Comparison of ENCODE assay signal across 10 mouse cellular contexts in the genomic region with DNA sequence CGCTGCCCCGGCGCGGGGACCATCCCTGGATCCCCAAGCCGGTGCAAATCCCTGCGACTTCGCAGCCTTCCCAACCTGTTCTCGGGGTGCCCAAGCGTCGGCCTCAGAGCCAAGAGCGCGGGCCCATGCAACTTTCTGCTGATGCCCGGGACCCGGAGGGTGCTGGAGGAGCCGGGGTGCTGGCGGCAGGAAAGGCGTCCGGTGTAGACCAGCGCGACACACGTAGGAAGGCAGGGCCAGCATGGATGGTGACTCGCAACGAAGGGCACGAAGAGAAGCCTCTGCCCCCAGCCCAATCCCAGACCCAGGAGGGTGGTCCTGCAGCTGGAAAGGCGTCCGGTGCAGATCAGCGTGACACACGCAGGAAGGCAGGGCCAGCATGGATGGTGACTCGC. TPM values are rescaled to one million over a fixed set of nuclear protein-coding genes. Genes with fewer than 3 reads are reported as not detected.
A peak's percentile ranks its signal among the peaks of the same experiment; 100 is the strongest.
DNase-seq lines count a peak whose midpoint lies in the region; ATAC-seq and TF ChIP-seq lines count a peak whose summit lies in the region.
"Had no signal": no experiment of that assay in that cellular context is flagged by ENCODE, and none has a peak within 500 bp of the region (broad histone marks: within the 10 kb centered on the region; RNA-seq: fewer than 3 reads in every experiment).

No protein-coding gene starts in this region.

- H3K27ac ChIP-seq in gastrocnemius, adult 2 months = peak overlapping the region; percentile 74
- H3K27ac ChIP-seq in liver, embryonic 12.5 days = no peak overlapping the region
- H3K27ac ChIP-seq in stomach, postnatal 0 days (replicated peaks) = no peak overlapping the region

- H3K9ac ChIP-seq in liver, embryonic 12.5 days = no peak overlapping the region
- peak overlapping the region; percentile 41 for H3K9ac ChIP-seq in stomach, postnatal 0 days (ENCODE audit: low read length)

- peaks cover 12% of the 10 kb centered on the region for H3K4me1 ChIP-seq in liver, embryonic 12.5 days
- peaks cover 2% of the 10 kb centered on the region; the same call in 1 of the 2 replicates for H3K4me1 ChIP-seq in stomach, postnatal 0 days (replicated peaks; ENCODE audit: control insufficient read depth, insufficient read depth)

- intact Hi-C loops in gastrocnemius, adult 2 months (cut with DNase I) = no loop called here
- intact Hi-C loops in gastrocnemius, postnatal 14 days (cut with DNase I; ENCODE audit: low total_unique reads) = no loop called here

- no peak for ATAC-seq in liver, embryonic 12.5 days
- ATAC-seq in stomach, postnatal 0 days (ENCODE audit: low FRiP score, low TSS enrichment) = peak; percentile 60
- ATAC-seq in monocyte, adult 5-6 weeks (replicated peaks; ENCODE audit: insufficient number of reproducible peaks, low FRiP score, low TSS enrichment, poor library complexity, severe bottlenecking) = no peak

- TF ChIP-seq EP300 in stomach, postnatal 0 days (optimal IDR thresholded peaks at IDR 0.05) = no peak

- no peaks in the 10 kb centered on the region for H3K9me3 ChIP-seq in liver, embryonic 12.5 days (replicated peaks)
- H3K9me3 ChIP-seq in stomach, postnatal 0 days (ENCODE audit: control insufficient read depth, low read length) = no peaks in the 10 kb centered on the region

- H3K36me3 ChIP-seq in liver, embryonic 12.5 days = no peaks in the 10 kb centered on the region
- H3K36me3 ChIP-seq in stomach, postnatal 0 days (ENCODE audit: control insufficient read depth, insufficient read depth, low read length) = no peaks in the 10 kb centered on the region

- H3K4me3 ChIP-seq in gastrocnemius, adult 2 months = peak overlapping the region; percentile 82
- peak overlapping the region; percentile 39 for H3K4me3 ChIP-seq in liver, embryonic 12.5 days
- peak overlapping the region; percentile 49 for H3K4me3 ChIP-seq in stomach, postnatal 0 days (ENCODE audit: low read depth, low read length)

- H3K27me3 ChIP-seq in liver, embryonic 12.5 days (replicated peaks) = peaks cover 86% of the 10 kb centered on the region
- H3K27me3 ChIP-seq in stomach, postnatal 0 days (ENCODE audit: control insufficient read depth, insufficient read depth, low read length) = peaks cover 3% of the 10 kb centered on the region; the same call in 1 of the 2 replicates

- no peak for TF ChIP-seq CTCF in gastrocnemius, adult 2 months (IDR thresholded peaks at IDR 0.05)
- no peak for TF ChIP-seq CTCF in stomach, postnatal 0 days (IDR thresholded peaks at IDR 0.05; ENCODE audit: low read depth)

- 2% methylated on average over 29 of the region's 29 CpGs for WGBS in liver, embryonic 12.5 days (ENCODE audit: insufficient replicate concordance)
- under 1% methylated on average over 29 of the region's 29 CpGs for WGBS in stomach, postnatal 0 days

- no peak for DNase-seq in gastrocnemius, adult 2 months
- no peak for DNase-seq in gastrocnemius, postnatal 14 days
- peak; percentile 15 for DNase-seq in thymus, postnatal 4 days
- no peak for DNase-seq in thymus, postnatal 25 days
- DNase-seq in stomach, postnatal 0 days (ENCODE audit: low spot score) = no peak
- no peak for DNase-seq in cerebellum, adult 11 months

- H3K4me2 ChIP-seq in liver, embryonic 12.5 days = peak overlapping the region; percentile 61
- peak overlapping the region; percentile 65 for H3K4me2 ChIP-seq in stomach, postnatal 0 days (replicated peaks; ENCODE audit: low read depth)

RNA-seq across cellular contexts. Expression of a gene that starts 1.3 kb away (rescaled TPM):
- total RNA-seq in gastrocnemius, adult 2 months (2021) = 1 to 10 TPM; 2.6 to 5.2 TPM
- total RNA-seq in gastrocnemius, postnatal 14 days (2021) = 1 to 10 TPM; 3.9 to 6.6 TPM
- polyA plus RNA-seq in liver, embryonic 12.5 days (2016; fragmentation: Nextera tagmentation; extraction: Ambion mirVana) = 0.13 and 0.25 TPM in 2 replicates
- polyA plus RNA-seq in stomach, postnatal 0 days (2015; fragmentation: Nextera tagmentation; extraction: Ambion mirVana) = 8.7 and 9.1 TPM in 2 replicates
- 0.78 to 1.5 TPM in 2 of 3 replicates, not detected in the other for total RNA-seq in monocyte, adult 5-6 weeks (2017)
- total RNA-seq: common myeloid progenitor, adult 5-6 weeks had no signal

RNA-seq across cellular contexts. Expression of a gene that starts 30.1 kb away (rescaled TPM):
- total RNA-seq in gastrocnemius, adult 2 months (2021) = not detected
- total RNA-seq in gastrocnemius, postnatal 14 days (2021) = under 1 TPM in 1 of 2 experiments, not detected in 1; 0.14 TPM
- polyA plus RNA-seq in liver, embryonic 12.5 days (2016; fragmentation: Nextera tagmentation; extraction: Ambion mirVana) = 28.8 and 33.9 TPM in 2 replicates
- polyA plus RNA-seq in stomach, postnatal 0 days (2015; fragmentation: Nextera tagmentation; extraction: Ambion mirVana) = 8.7 and 9.4 TPM in 2 replicates
- not detected in 3 replicates for total RNA-seq in monocyte, adult 5-6 weeks (2017)
- total RNA-seq: neutrophil, adult 5-6 weeks had no signal
